Mouse (Mus musculus) gastrocnemius, postnatal 25 days (tissue): Measurements from ENCODE around the gene Vmn2r114. TPM values are rescaled to one million over a fixed set of nuclear protein-coding genes. Genes with fewer than 3 reads are reported as not detected.
"Not testable (repeated sequence)": the region's sequence is repeated elsewhere in the genome, so short reads cannot be mapped to it uniquely, and the experiment has no call there.

ENCODE experiments used
- DNase-seq: peaks from one replicate; pipeline ENCODE4 v3.0.0; 2022
- long read RNA-seq, 2 experiments: library from polyadenylated mRNA; stranded (forward); transcript quantifications; one replicate each; pipeline ENCODE4 v2.0.0; 2021
- total RNA-seq, 2 experiments: library from RNA; stranded (reverse); gene quantifications; 1 replicate in 1 of 2; 2 replicates in 1 of 2; pipeline ENCODE4 v1.2.3; 2021

Vmn2r114 gene
- total RNA-seq: not detected
- long read RNA-seq, experiment 1: 0 reads
- long read RNA-seq, experiment 2: 0 reads

DNA sequence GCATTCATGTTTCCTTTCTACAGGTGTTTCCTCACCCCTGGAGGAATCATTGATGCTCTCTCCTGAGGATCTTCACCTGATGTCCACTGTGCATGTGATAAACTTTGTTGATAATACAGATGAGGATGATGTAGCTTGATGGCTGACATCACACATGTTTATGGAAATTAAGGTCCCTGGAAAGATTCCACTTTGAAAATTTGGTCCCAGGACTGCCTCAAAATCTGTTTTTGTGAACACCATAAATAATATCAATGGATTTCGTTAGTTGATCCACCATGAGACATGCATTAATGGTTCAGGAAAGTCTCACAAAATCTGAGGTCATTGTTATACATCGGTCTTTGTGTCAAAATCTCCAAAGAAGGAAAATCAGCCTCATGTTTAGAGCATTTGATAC, at the start of gene Vmn2r114:
Gene Vmn2r114, minus strand, starts transcription at position 101 of the 400 bp plus-strand sequence.
- not testable (repeated sequence) for DNase-seq

DNA sequence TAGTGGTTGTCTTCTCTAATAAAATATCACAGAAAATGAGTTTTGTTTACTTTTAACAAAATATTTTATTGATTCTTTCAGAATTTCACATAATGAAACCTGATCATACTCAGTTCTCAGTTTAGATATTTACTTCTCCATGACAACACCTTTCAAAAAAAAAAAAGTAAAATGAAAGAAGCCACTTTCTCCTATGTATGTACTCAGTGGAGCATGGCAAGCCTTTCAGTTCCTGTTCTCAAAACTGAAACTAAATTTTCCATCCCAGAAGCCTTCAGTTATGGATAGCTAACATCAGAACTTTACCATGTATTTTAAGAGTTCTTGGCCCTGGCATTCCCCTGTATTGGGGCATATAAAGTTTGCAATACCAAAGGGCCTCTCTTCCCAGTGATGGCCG, 39.3 kb upstream of the Vmn2r114 start:
- no peak for DNase-seq

- not testable (repeated sequence) for DNase-seq
These were observed 31.1 kb upstream of the Vmn2r114 start, which contains the start of gene Vmn2r115 for GRCm38 (mm10) chr17:23343441-23343840. Vmn2r115 (plus strand) TSS chr17:23343741.

DNA sequence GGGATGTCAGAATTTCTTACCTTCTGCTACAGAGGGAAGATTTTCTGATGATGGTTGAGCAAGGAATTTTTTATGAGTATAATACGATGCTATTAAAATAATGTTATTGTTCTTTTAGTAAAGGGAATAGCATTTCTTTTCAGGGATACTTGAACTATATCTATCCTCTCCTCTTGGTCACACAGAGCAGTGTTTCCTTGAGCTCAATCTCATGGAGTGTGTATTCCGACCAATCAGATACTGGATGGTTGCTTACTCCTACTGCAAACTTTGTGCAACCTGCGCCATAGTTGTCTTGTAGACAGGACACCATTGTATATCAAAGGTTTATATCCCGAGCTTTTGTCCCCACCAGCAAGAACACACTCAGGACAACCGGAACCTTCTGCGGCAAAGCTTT, 18.3 kb upstream of the Vmn2r114 start:
- DNase-seq: no peak

Other genes with a start within 250 kb of the Vmn2r114 start
- 1 to 10 TPM; 2.3 to 2.8 TPM for gene Zfp40, start 119.3 kb downstream of the Vmn2r114 start, total RNA-seq
- gene Vmn2r115, start 31.2 kb upstream of the Vmn2r114 start, total RNA-seq: not detected
- gene Vmn2r116, start 72.1 kb upstream of the Vmn2r114 start, total RNA-seq: not detected
- not detected for gene Vmn2r117, start 167.2 kb upstream of the Vmn2r114 start, total RNA-seq